Mouse (Mus musculus) ES-CJ7 (cell line): Measurements from ENCODE around the gene Kpna7.
A peak's percentile ranks its signal among the peaks of the same experiment; 100 is the strongest.
"Not testable (repeated sequence)": the region's sequence is repeated elsewhere in the genome, so short reads cannot be mapped to it uniquely, and the experiment has no call there.

Experiments
- DNase-seq: peaks from one replicate; pipeline ENCODE4 v3.0.0; 2011; ENCODE audit warnings: low read depth, low spot score

Gene Kpna7

DNA sequence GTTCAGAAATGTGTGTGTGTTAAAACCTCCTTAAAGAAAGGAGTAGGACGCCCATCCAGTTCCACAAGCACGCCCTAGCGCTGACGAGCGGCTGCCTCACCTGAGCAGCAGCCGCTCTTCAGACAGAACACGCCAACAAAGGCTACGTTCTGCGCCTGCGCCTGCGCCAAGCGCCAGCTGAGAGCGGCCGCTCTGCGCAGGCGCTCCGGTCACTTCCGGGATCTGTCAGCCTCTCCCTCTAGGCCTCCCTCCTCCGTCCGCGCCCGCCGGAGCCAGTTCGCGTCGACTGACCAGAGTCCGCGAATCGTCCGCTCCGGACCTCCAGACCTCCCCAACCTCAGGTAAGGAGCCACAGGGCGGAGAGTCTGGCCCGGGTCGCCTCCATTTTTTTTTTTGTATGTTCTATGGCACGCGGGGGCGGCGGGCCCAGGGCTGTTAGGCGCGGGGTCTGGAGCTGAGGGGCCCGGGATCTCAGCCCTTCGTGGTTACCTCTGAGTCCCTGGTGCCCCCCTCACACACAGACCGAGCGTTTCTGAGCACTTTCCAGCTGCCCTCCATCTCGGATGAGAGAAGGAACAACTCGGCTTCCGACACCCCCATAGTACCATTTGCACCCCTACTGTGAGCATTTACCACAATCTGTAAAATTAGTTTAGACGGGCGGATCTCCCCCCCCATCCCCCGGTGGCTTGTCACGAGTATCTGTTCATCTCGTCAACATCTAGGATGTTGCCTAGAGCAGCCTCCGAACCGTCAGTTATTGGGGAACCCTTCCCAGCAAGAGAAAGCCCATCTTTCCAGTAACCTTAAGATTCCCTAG is at the start of gene Kpna7, which contains the start of gene Arpc1a:
Kpna7 (minus strand) TSS at position 399 of the 820 bp plus-strand sequence.
Arpc1a (plus strand) TSS at position 199 of the 820 bp plus-strand sequence.
- peak; percentile 90 for DNase-seq

DNA sequence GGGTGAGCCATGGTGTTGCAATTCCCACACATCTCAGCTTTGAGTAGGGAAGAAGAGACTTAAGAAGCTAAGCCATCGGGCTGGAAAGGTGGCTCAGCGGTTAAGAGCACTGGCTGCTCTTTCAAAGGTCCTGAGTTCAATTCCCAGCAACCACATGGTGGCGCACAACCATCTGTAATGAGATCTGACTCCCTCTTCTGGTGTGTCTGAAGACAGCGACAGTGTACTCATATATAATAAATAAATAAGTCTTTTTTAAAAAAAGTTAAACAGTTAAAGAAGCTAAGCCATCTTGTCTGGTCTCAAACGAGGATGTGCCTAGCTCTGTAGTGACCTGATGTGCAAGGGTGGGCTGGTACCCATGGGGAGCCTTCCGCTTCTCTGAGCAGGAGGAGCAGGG is 49.4 kb upstream of the Kpna7 start:
- not testable (repeated sequence) for DNase-seq

GRCm38 (mm10) chr5:145130995-145131394 is 47.2 kb upstream of the Kpna7 start:
- no peak for DNase-seq

DNA sequence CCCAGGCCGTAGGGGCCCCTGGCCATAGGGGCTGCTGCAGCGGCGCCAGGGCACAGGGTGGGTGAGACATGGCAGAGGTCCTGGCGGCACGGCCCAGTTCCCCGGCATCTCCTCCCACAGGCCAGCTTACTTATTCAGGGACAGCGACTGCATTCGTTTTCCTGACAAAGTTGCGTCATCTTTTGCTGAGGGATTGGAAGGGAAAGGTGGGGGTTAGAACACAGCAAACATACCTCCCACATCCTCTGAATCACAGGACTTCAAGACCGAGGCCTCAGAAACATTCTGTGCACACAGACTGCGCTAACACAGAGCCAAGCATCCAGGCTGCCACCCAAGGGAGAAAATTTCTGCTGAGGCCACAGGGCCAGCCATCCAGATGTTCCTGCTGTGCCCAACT is 46.4 kb upstream of the Kpna7 start:
- DNase-seq, result no peak

GRCm38 (mm10) chr5:145129773-145130172 is 45.9 kb upstream of the Kpna7 start:
- not testable (repeated sequence) for DNase-seq

- no peak for DNase-seq
Observed at GRCm38 (mm10) chr5:145129124-145129523, 45.3 kb upstream of the Kpna7 start.

- no peak for DNase-seq
Observed at GRCm38 (mm10) chr5:145126580-145126979, 42.8 kb upstream of the Kpna7 start.

GRCm38 (mm10) chr5:145123396-145123795 is 39.6 kb upstream of the Kpna7 start:
- no peak for DNase-seq

- DNase-seq, result no peak
Observed at GRCm38 (mm10) chr5:145120921-145121320, 37.1 kb upstream of the Kpna7 start.

GRCm38 (mm10) chr5:145119385-145119784 is 35.6 kb upstream of the Kpna7 start:
- DNase-seq, result peak; percentile 62

DNA sequence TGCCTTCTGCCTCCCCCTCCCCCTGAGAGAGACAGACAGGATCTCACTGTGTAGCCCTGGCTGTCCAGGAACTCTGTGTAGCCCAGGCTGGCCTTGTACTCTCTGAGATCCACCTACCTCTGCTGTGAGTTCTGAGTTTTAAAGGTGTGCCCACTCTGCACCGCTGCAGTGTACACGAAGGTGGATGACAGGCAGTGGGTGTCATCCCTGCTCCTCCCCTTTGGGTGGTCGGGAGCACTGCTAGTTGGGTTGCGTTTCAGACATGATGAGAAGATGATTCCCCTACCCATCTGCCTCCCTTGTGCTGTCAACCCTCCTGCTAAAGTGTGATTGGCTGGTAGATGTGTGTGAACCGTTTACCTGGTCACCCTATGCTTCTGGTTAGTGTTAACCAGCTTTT is 34.6 kb upstream of the Kpna7 start:
- no peak for DNase-seq

DNA sequence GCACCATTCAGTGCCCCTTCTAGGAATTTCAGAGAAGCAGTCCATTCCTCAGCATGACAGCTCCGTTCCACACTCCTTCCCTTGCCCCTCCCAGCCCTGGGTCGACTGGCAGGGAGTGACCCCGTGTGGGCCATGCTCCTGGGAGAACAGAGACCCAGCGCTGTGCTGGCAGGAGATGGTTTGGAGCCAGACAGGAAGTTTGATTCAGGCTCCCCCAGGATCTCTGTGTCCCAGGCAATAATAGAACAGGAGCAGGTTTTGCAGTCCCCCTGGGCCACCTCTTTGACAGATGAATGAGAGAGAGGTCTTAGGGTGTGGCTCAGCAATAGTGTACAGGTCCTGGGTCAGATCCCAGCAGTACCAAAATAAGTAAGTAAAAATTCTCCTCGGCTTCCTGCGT is 34.2 kb upstream of the Kpna7 start:
- no peak for DNase-seq

GRCm38 (mm10) chr5:145116916-145117315 is 33.1 kb upstream of the Kpna7 start:
- peak; percentile 87 for DNase-seq

- DNase-seq, result peak; percentile 41
Observed at GRCm38 (mm10) chr5:145116316-145116715, 32.5 kb upstream of the Kpna7 start.

- no peak for DNase-seq
Observed at GRCm38 (mm10) chr5:145115736-145116135, 31.9 kb upstream of the Kpna7 start.

DNA sequence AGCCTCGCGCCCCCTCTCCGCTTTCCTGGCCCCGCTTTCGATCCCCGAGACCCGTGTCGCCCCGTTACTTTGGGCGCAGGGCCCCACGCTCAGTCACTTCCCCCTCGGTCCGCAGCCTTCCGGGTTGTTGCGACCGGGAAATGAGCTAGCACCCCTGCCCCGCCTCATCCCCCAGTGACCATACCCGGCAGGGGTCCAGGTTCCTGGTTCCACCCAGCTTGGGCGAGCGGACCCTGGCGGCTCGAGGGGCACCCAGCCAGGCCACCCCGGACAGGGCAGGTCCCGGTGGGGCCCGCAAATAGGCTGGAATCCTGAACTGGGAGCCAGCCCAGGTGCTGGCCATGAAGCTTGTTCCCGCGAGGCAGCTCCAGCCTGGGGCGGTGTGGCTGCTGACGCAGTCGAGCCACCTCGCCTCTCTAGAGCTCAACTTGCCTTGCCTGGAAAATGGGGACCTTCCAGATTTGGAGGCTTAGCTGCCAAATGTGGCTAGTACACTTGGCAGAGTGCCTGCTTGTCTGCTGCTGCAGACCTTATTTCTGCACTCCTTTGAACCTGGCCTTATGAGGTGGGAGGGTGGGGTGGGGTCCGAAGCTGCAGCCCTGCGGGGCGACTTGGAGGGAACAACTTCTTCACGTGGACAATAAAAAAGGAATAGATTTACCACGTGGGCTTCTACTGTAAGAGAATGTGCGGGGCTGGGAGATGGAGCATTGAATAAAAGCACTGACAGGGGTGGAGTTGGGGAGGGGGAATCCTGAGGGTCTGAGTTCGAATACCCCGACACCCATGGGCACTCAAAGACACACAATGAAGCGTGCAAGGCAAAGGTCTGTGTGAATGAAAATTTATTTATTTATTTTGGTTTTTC is 31.0 kb upstream of the Kpna7 start:
- peak; percentile 42 for DNase-seq

DNA sequence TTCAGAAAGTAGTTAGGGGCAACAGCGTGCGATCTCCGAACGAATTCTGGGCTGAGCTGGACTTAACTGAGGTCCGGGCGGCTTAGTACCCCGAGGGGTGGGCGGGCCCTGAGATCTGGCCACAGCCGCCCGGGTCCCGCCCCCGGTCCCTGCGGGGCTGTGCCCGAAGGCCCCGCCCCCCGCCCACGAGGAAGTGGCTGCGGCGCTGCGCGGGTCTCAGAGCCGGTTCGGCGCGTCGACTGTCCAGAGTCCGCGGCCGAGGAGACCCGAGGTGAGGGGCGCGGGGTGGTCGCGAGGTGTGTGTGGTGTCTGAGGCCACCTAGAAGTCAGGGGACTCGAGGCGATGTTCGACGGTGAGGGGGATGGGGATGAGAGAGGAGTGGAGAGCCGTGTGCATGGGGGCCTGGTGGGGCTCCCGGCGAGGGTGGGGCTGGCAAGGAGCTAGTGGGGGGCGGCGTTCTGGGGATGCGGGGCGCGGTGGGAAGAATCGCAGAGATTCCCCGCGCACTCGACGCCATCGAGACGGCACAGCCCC is 30.3 kb upstream of the Kpna7 start, which contains the start of gene Arpc1b:
Arpc1b (plus strand) TSS at position 145 of the 535 bp plus-strand sequence.
- peak; percentile 84 for DNase-seq

DNA sequence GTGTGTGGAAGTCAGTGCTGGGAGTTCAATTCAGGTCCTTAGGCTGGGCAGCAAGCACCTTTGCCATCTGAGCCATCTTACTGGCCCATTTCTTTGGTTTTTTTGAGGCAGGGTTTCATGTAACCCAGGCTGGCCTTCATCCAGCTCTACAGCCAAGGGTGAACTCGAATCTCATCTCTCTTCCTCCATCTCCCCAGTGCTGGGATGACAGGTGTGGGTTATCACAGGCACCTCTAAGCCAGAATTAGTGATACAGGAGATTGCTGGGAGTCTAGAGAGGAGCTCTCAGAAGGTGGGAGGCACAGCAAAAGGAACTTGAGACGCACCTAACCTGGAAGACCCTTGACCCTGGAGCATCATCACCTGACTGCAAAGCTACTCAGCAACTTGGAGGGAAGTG is 29.6 kb upstream of the Kpna7 start:
- no peak for DNase-seq

DNA sequence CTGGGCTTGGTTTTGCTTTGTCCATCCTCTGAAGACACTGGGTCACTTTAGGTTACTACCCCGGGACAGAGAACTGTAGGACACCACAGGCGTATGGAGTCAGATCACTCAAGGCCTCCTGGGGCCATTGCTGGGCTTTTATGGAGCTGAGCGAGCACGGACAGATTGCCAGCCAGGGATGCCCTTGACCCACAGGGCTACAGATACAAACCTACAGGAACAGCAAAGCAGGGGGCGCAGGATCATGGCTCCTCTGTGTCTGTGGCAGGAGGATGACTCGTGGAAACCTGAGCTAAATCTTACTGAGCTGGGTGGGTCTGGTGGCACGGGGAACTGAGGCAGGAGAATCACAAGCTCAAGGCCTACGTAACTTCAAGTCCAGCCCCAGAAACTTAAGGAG is 28.7 kb upstream of the Kpna7 start:
- no peak for DNase-seq

DNA sequence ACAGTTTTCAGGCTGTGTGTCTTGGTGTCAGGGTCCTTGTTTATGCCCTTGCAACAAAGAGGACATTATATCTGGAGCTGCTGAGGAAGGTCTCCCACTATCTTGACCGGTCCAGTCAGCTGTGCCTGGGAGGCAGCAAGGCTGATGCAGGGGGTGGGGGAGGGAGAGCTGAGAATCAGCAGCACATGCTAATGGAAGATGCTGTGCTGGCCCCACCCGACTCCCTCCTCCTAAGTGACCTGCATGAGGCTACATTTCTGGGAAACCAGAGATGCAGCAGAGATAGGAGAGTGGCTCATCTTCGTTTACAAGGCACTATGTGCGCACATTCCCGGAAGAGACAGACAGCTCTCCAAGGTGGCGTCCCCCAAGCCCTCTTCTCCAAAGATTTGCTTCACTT is 26.6 kb upstream of the Kpna7 start:
- DNase-seq, result no peak

- DNase-seq, result no peak
Observed at GRCm38 (mm10) chr5:145105694-145106275, 22.0 kb upstream of the Kpna7 start.

DNA sequence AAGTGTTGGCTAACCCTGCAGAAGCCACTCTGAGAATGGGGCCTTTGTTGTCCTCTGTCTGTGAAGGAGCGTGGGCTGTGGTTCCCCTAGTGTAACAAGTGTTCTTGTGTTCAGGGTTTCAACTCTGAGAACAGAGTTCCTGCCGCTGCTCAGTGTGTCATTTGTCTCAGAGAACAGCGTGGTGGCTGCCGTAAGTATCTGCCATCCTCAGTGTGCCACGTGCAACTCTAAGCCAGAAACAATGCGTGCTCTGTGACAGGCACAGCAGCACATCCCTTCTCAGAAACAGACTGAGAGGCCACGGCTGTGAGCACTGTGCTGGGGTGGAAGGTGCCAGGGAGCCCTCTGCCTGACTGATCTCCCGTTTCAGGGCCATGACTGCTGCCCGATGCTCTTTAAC is 20.5 kb upstream of the Kpna7 start:
- no peak for DNase-seq
